Mouse (Mus musculus): ENCODE measurements at regions not wholly inside any gene's neighbourhood (a gene's known extent, or its start where the extent isn't known, plus 50 kb on each side); places are given as distances from the start of the nearest gene placed in this dataset.
"Not testable (repeated sequence)": the region's sequence is repeated elsewhere in the genome, so short reads cannot be mapped to it uniquely, and the experiment has no call there.

DNA sequence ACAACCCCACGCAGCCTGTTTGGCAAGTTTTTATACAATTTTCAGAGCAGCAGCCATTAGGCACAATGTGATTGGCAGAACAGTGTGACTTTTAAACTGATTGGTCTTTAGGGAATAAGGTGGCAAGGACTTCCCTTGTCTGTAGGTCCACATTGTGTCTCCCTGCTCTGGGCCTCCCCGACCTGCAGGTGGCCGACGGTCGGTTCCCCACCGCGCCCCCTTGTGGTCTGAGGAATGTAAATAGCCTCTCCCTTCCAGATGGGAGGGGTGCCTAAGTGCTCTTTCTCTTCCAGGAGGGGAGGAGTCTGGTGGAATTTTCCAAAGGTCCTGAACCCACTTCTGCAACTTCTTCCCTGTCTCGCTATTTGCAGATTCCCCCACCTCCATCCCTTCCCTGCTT, 52.5 kb upstream of the Prr5 start:
- 3% methylated on average over 8 of the region's 8 CpGs for WGBS
- not testable (repeated sequence) for H3K4me3 ChIP-seq (ENCODE audit: low read length); H3K36me3 ChIP-seq (ENCODE audit: control insufficient read depth, insufficient read depth, low read length); H3K9me3 ChIP-seq (ENCODE audit: control insufficient read depth, low read length); H3K4me2 ChIP-seq (ENCODE audit: low read depth, low read length); H3K9ac ChIP-seq (ENCODE audit: low read length); H3K27me3 ChIP-seq (ENCODE audit: control insufficient read depth, insufficient read depth, low read depth, low read length); H3K27ac ChIP-seq (ENCODE audit: low read length); H3K4me1 ChIP-seq (replicated peaks; ENCODE audit: control insufficient read depth, insufficient read depth, low read length)
- ATAC-seq (ENCODE audit: low read depth): peak; percentile 51; the same call in 1 of the 2 replicates

DNA sequence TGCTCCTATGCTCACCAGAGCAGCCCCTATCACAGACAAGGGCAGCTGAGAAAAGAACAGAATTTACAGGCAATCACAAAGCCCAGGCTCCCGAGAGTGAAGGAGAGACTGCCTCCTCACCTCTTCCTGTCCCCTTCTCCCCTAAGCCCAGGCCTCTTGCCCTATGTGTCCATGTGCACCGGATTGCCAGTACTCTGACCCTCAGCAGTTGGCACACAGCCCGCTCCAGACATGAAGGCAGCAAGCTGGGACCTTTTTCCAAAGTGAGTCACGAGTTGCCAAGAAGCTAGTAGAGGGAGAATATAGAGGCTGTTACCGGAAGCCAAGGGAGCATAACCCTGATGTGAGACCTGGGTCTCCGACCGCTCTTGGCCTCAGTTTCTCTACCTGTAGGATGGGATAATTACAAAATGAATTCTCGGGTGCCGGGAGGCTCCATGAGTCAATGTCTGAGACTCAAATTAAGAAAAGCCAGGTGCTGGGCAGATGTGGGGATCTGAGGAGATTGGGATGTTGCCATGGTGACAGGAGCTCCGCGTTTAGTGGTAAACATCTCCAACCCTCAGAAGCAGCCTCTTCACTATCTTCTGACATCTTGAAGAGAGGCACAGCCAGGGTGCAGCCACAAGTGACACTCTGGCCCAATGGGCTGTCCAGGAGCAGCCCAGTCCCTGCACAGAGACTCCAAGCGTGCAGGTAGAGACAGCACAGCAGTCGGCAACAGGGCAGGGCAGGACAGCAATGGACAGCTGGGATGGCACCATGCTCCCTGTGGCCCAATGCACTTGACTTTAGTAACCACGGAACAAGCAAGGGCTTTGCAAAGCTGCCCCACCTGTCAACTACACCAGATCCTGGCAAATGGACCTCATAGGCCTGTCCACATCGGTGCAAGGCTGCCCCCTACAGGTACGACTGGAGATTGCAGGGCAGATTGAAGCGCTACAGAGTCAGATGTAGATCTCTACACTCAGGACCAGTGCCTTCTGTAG, 55.6 kb upstream of the Prr5 start:
- Histone ChIP-seq H3K4me2 (ENCODE audit: low read depth, low read length) (no peak overlapping the region), H3K27ac (ENCODE audit: low read length) (no peak overlapping the region), H3K9me3 (ENCODE audit: control insufficient read depth, low read length) (no peaks in the 10 kb centered on the region), H3K4me3 (ENCODE audit: low read length) (no peak overlapping the region), H3K27me3 (ENCODE audit: control insufficient read depth, insufficient read depth, low read depth, low read length) (no peaks in the 10 kb centered on the region; the same call in 1 of the 2 replicates), H3K4me1 (replicated peaks; ENCODE audit: control insufficient read depth, insufficient read depth, low read length) (peaks cover 3% of the 10 kb centered on the region; the same call in 1 of the 2 replicates), H3K9ac (ENCODE audit: low read length) (no peak overlapping the region), H3K36me3 (ENCODE audit: control insufficient read depth, insufficient read depth, low read length) (no peaks in the 10 kb centered on the region)
- peak; percentile 67; the same call in 1 of the 2 replicates for ATAC-seq (ENCODE audit: low read depth)
- 46% methylated on average over 17 of the region's 17 CpGs for WGBS

DNA sequence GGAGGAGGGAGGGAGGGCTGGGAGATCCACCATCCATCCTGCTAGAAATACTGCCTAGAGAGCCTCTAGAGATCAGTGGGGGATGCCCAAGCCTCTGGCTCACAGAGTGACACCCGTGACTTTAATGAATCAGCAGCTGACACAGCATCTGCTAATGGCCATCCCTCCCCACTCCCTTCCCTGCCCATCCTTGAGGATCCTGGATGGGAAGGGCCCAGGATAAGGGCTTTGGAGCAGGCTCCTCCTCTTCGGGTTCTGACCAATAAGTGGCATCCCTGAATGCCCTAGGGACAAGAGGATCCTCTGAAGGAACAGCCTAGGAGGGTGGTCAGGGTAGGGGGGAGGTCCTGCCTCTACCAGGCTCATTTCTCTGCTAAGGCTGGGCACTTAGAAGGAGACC, 55.3 kb upstream of the Rtl6 start:
- WGBS: 19% methylated on average over 2 of the region's 2 CpGs
- ATAC-seq (ENCODE audit: low read depth): no peak
- H3K4me3 ChIP-seq (ENCODE audit: low read length): no peak overlapping the region
- no peaks in the 10 kb centered on the region for H3K9me3 ChIP-seq (ENCODE audit: control insufficient read depth, low read length)
- H3K4me2 ChIP-seq (ENCODE audit: low read depth, low read length): no peak overlapping the region
- no peaks in the 10 kb centered on the region for H3K36me3 ChIP-seq (ENCODE audit: control insufficient read depth, insufficient read depth, low read length)
- no peaks in the 10 kb centered on the region; the same call in 1 of the 2 replicates for H3K27me3 ChIP-seq (ENCODE audit: control insufficient read depth, insufficient read depth, low read depth, low read length)
- H3K4me1 ChIP-seq (replicated peaks; ENCODE audit: control insufficient read depth, insufficient read depth, low read length): peaks cover 3% of the 10 kb centered on the region; the same call in 1 of the 2 replicates
- no peak overlapping the region for H3K9ac ChIP-seq (ENCODE audit: low read length)
- H3K27ac ChIP-seq (ENCODE audit: low read length): no peak overlapping the region

DNA sequence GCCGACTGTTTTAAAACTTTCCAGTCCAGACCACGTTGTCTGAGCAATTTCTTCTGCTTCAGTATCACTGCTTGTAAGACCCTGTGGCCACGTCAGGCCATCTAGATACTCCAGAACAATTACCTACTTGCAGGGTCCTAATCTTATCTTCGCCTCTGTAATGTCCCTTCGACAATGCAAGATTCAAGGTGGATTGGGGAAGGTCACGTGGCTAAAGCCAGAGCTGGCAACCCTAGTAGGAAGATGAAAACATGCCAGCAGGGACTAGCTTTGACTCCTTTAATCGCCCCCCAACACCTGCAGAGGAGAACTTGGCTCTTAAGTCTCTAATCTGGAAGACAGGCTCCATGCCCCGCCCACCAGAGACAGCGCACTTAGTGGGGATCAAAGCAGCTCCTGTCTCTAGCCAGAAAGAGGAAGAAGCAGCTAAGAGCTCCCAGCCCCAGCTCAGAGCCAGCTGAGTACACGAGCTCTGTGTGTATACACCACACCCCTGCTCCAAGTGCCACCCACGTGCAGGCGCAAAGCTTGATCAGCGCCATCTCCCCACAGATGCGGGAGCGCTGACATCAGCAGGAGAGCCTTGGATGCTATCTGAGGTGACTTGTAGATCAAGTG, 52.3 kb upstream of the Rtl6 start:
- no peak for ATAC-seq (ENCODE audit: low read depth)
- Histone ChIP-seq H3K4me1 (replicated peaks; ENCODE audit: control insufficient read depth, insufficient read depth, low read length) (no peaks in the 10 kb centered on the region), H3K9ac (ENCODE audit: low read length) (no peak overlapping the region), H3K9me3 (ENCODE audit: control insufficient read depth, low read length) (no peaks in the 10 kb centered on the region), H3K27me3 (ENCODE audit: control insufficient read depth, insufficient read depth, low read depth, low read length) (no peaks in the 10 kb centered on the region; the same call in 1 of the 2 replicates), H3K4me2 (ENCODE audit: low read depth, low read length) (no peak overlapping the region), H3K27ac (ENCODE audit: low read length) (no peak overlapping the region), H3K4me3 (ENCODE audit: low read length) (no peak overlapping the region), H3K36me3 (ENCODE audit: control insufficient read depth, insufficient read depth, low read length) (no peaks in the 10 kb centered on the region)
- WGBS: 37% methylated on average over 15 of the region's 15 CpGs

DNA sequence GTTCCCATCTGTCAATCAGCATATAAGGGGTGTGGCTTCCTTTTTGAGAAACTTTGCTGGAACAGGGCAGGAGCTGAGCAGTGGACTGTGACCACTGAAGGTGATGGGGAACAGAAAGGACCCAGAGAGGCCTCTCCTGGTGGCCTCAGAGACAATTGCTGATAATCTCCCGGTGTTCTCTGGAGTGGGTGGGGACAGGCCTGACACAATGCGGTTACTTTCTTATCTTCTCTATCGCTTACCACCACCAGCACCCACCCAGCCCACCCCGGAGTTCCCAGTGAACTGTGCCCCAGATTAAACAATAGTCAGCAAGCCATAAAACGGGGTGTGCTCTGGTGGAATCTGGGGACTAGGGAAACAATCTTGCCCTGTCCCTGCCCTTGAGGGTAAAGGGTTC, 51.4 kb upstream of the Rtl6 start:
- H3K4me3 ChIP-seq (ENCODE audit: low read length): no peak overlapping the region
- WGBS: 58% methylated on average over 5 of the region's 5 CpGs
- no peaks in the 10 kb centered on the region for H3K36me3 ChIP-seq (ENCODE audit: control insufficient read depth, insufficient read depth, low read length)
- H3K27me3 ChIP-seq (ENCODE audit: control insufficient read depth, insufficient read depth, low read depth, low read length): no peaks in the 10 kb centered on the region; the same call in 1 of the 2 replicates
- no peaks in the 10 kb centered on the region for H3K9me3 ChIP-seq (ENCODE audit: control insufficient read depth, low read length)
- ATAC-seq (ENCODE audit: low read depth): no peak
- no peak overlapping the region for H3K4me2 ChIP-seq (ENCODE audit: low read depth, low read length)
- H3K9ac ChIP-seq (ENCODE audit: low read length): no peak overlapping the region
- no peak overlapping the region for H3K27ac ChIP-seq (ENCODE audit: low read length)
- no peaks in the 10 kb centered on the region for H3K4me1 ChIP-seq (replicated peaks; ENCODE audit: control insufficient read depth, insufficient read depth, low read length)

All from lung, embryonic 16.5 days (tissue).